Mouse (Mus musculus) activated CD4-positive, CD25-positive, alpha-beta regulatory T cell, adult 9 weeks (primary cell): ENCODE measurements around the gene Stk24. TPM values are rescaled to one million over a fixed set of nuclear protein-coding genes. Genes with fewer than 3 reads are reported as not detected.

ENCODE experiments used
- polyA plus RNA-seq: library from polyadenylated mRNA; unstranded; fragments of 100-300 nt; shearing (Covaris generic); gene quantifications from one replicate; pipeline ENCODE4 v1.2.1, GENCODE M21; 2017

The Stk24 gene
- 10.0 TPM for polyA plus RNA-seq

GRCm38 (mm10) chr14:121379827-121380145 is at the start of gene Stk24:
TSS of gene Stk24 (minus strand) at chr14:121380011.

Other genes starting within 250 kb of the Stk24 start
- gene Slc15a1, start 125.2 kb upstream of the Stk24 start, polyA plus RNA-seq = 0.17 TPM